Mouse (Mus musculus) limb, embryonic 10.5 days (tissue): ENCODE results near the gene Qsox1. TPM values are rescaled to one million over a fixed set of nuclear protein-coding genes. Genes with fewer than 3 reads are reported as not detected.

Experiments used
- DNase-seq: peaks from one replicate; pipeline ENCODE4 v3.0.0-alpha.2; 2017; ENCODE audit warnings: low spot score
- H3K27ac ChIP-seq: fragments of 300-500 bp; sonication (generic); 2 replicates; pipeline ENCODE4 v1.5.1; 2016; ENCODE audit warnings: mild to moderate bottlenecking
- H3K27me3 ChIP-seq: fragments of 300-500 bp; sonication (generic); 2 replicates; pipeline ENCODE4 v1.6.1; 2016; ENCODE audit warnings: low read depth, mild to moderate bottlenecking; ENCODE audit not compliant: poor library complexity, severe bottlenecking
- H3K36me3 ChIP-seq: fragments of 300-500 bp; sonication (generic); 2 replicates; pipeline ENCODE4 v1.6.1; 2016; ENCODE audit warnings: mild to moderate bottlenecking, moderate library complexity
- H3K4me1 ChIP-seq: fragments of 300-500 bp; sonication (generic); 2 replicates; pipeline ENCODE4 v1.6.1; 2016
- H3K4me3 ChIP-seq: fragments of 300-500 bp; sonication (generic); 2 replicates; pipeline ENCODE4 v1.5.1; 2016; ENCODE audit warnings: mild to moderate bottlenecking, moderate library complexity
- H3K9me3 ChIP-seq: fragments of 300-500 bp; sonication (generic); replicated peaks from 2 replicates; pipeline ENCODE4 v1.6.1; 2016; ENCODE audit warnings: mild to moderate bottlenecking
- WGBS: fragments of 180-500 bp; shearing (Covaris S2); methylation state at CpG from one replicate; pipeline ENCODE4 v1.1.7; 2016; 5-methylcytosine and 5-hydroxymethylcytosine counted together
- polyA plus RNA-seq: library from polyadenylated mRNA; unstranded; fragments of >200 nt; fragmentation: Nextera tagmentation; extraction: Ambion mirVana; gene quantifications from 2 replicates; pipeline ENCODE4 v1.2.1, GENCODE M21; 2016

Gene Qsox1
- polyA plus RNA-seq, 1 experiment from 2014 or later: 17.2 TPM

GRCm38 (mm10) chr1:155736096-155736825 is 76.4 kb downstream of the Qsox1 start:
- WGBS: under 1% methylated on average over 26 of the region's 26 CpGs
- H3K9me3 ChIP-seq: no peaks in the 10 kb centered on the region
- H3K4me3 ChIP-seq: no peak overlapping the region
- no peaks in the 10 kb centered on the region for H3K36me3 ChIP-seq
- H3K27me3 ChIP-seq: peaks cover 100% of the 10 kb centered on the region
- no peak overlapping the region for H3K27ac ChIP-seq
- no peak for DNase-seq
- peaks cover 22% of the 10 kb centered on the region for H3K4me1 ChIP-seq

- Histone ChIP-seq H3K4me1 (no peaks in the 10 kb centered on the region), H3K9me3 (no peaks in the 10 kb centered on the region), H3K36me3 (no peaks in the 10 kb centered on the region), H3K4me3 (no peak overlapping the region), H3K27me3 (peaks cover 98% of the 10 kb centered on the region), H3K27ac (no peak overlapping the region)
- 1% methylated on average over 2 of the region's 2 CpGs for WGBS
- no peak for DNase-seq
Observed at GRCm38 (mm10) chr1:155731156-155731555, 81.5 kb downstream of the Qsox1 start.

- H3K27ac ChIP-seq: no peak overlapping the region
- 2% methylated on average over 23 of the region's 23 CpGs for WGBS
- H3K4me1 ChIP-seq: no peaks in the 10 kb centered on the region
- H3K27me3 ChIP-seq: peaks cover 97% of the 10 kb centered on the region
- H3K36me3 ChIP-seq: no peaks in the 10 kb centered on the region
- no peaks in the 10 kb centered on the region for H3K9me3 ChIP-seq
- H3K4me3 ChIP-seq: no peak overlapping the region
- DNase-seq: no peak
Observed at GRCm38 (mm10) chr1:155729113-155729795, 83.4 kb downstream of the Qsox1 start.

- H3K9me3 ChIP-seq: no peaks in the 10 kb centered on the region
- H3K4me1 ChIP-seq: peaks cover 2% of the 10 kb centered on the region
- no peak overlapping the region for H3K4me3 ChIP-seq
- WGBS: 23% methylated on average over 10 of the region's 10 CpGs
- DNase-seq: no peak
- no peaks in the 10 kb centered on the region for H3K36me3 ChIP-seq
- peaks cover 97% of the 10 kb centered on the region for H3K27me3 ChIP-seq
- no peak overlapping the region for H3K27ac ChIP-seq
Observed at GRCm38 (mm10) chr1:155727830-155728229, 84.9 kb downstream of the Qsox1 start.

Other genes starting within 250 kb of the Qsox1 start
- 0.23 TPM in 1 of 2 replicates, not detected in the other for gene Lhx4, start 61.2 kb downstream of the Qsox1 start, polyA plus RNA-seq
- gene Cep350, start 160.4 kb upstream of the Qsox1 start, polyA plus RNA-seq: 4.8 and 6.9 TPM in 2 replicates
- gene Tor1aip2, start 222.5 kb upstream of the Qsox1 start, polyA plus RNA-seq: 114 and 116 TPM in 2 replicates
- 39.1 and 43.0 TPM in 2 replicates for gene Tor1aip1, start 223.6 kb upstream of the Qsox1 start, polyA plus RNA-seq